Mouse (Mus musculus) thymus, adult 2 months (tissue): ENCODE results near the gene Cs. TPM values are rescaled to one million over a fixed set of nuclear protein-coding genes. Genes with fewer than 3 reads are reported as not detected.
A peak's percentile ranks its signal among the peaks of the same experiment; 100 is the strongest.

ENCODE experiments used
- DNase-seq: peaks from one replicate; pipeline ENCODE4 v3.0.0; 2021
- H3K27ac ChIP-seq: fragments of 200-500 bp; 2 replicates; pipeline ENCODE4 v1.5.1; 2012; ENCODE audit warnings: low read length, control low read depth; ENCODE audit not compliant: control insufficient read depth, insufficient read depth
- H3K27me3 ChIP-seq: fragments of 200-500 bp; 2 replicates; pipeline ENCODE4 v1.6.1; 2012; ENCODE audit warnings: mild to moderate bottlenecking, low read length, moderate library complexity, mixed read lengths; ENCODE audit not compliant: control insufficient read depth, insufficient read depth
- H3K36me3 ChIP-seq: fragments of 200-500 bp; 2 replicates; pipeline ENCODE4 v1.6.1; 2012; ENCODE audit warnings: mild to moderate bottlenecking, low read length, moderate library complexity; ENCODE audit not compliant: control insufficient read depth, insufficient read depth
- H3K4me1 ChIP-seq: fragments of 200-500 bp; replicated peaks from 2 replicates; pipeline ENCODE4 v1.6.1; 2012; ENCODE audit warnings: low read length; ENCODE audit not compliant: control insufficient read depth, insufficient read depth
- H3K4me3 ChIP-seq: fragments of 200-500 bp; 2 replicates; pipeline ENCODE4 v1.5.1; 2012; ENCODE audit warnings: mild to moderate bottlenecking, low read length, control low read depth, moderate library complexity; ENCODE audit not compliant: control insufficient read depth, insufficient read depth
- CTCF ChIP-seq: fragments of 200-500 bp; IDR thresholded peaks from 2 replicates; pipeline ENCODE4 v1.5.1; 2012; ENCODE audit warnings: mild to moderate bottlenecking, control low read depth, low read length, moderate library complexity, borderline replicate concordance; ENCODE audit not compliant: control insufficient read depth, poor library complexity, insufficient read depth; ENCODE audit errors: extremely low read depth
- POLR2A ChIP-seq: fragments of 200-500 bp; IDR thresholded peaks from 2 replicates; pipeline ENCODE4 v1.6.1; 2012; ENCODE audit warnings: mild to moderate bottlenecking, low read length, control low read depth, moderate library complexity; ENCODE audit not compliant: control insufficient read depth, poor library complexity, insufficient read depth; ENCODE audit errors: extremely low read depth
- WGBS: fragments of 180-500 bp; shearing (Covaris S2); methylation state at CpG from one replicate; pipeline ENCODE4 v1.1.7; 2018; 5-methylcytosine and 5-hydroxymethylcytosine counted together
- polyA plus RNA-seq: library from polyadenylated mRNA; depleted of rRNA; stranded (reverse); fragments of >200 nt; gene quantifications from 2 replicates; pipeline ENCODE4 v1.2.3, GENCODE M21; 2012

The Cs gene
- polyA plus RNA-seq, 1 experiment, result 225 TPM

DNA sequence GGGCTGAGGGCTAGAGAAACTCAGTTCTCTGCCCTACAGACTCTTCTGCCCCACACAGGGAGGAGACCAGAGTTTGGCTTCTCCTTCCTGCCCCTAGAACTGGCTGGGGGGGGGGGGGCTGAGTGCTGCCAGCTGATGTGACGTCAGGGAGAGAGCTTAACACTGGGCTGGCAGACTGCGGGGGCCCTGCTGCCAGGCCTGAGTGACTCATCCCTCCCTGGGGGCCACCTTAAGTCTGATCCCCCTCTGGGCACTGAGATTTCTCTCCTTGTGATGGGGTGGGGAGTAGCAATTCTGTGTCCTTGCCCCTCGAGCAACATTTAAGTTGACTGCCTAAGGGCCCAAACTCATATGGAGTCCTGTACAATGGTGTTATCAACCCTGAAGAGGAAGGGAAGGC is 40.9 kb downstream of the Cs start:
- Histone ChIP-seq H3K27ac (no peak overlapping the region), H3K4me3 (peak overlapping the region; percentile 54; the same call in 1 of the 2 replicates), H3K4me1 (peaks cover 16% of the 10 kb centered on the region), H3K27me3 (no peaks in the 10 kb centered on the region), H3K36me3 (peaks cover 21% of the 10 kb centered on the region)
- no peak for TF ChIP-seq CTCF
- no peak for TF ChIP-seq POLR2A
- DNase-seq, result no peak
- 99% methylated on average over 3 of the region's 3 CpGs for WGBS

DNA sequence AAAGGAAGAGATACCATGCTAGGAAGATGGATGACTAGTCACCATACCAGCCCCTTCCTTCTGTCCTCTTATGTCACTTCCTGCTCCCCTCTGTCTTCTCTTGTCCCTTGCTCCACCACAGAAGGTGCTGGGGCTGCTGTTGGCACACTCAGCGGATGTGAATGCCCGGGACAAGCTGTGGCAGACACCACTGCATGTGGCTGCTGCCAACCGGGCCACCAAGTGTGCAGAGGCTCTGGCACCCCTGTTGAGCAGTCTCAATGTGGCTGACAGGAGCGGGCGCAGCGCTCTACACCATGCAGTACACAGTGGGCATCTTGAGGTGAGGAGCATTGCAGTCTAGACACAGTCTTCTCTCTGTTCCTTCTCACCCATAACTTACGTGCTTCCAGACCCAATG is 41.7 kb downstream of the Cs start:
- no peak overlapping the region for H3K4me3 ChIP-seq
- DNase-seq, result no peak
- peaks cover 29% of the 10 kb centered on the region for H3K36me3 ChIP-seq
- WGBS, result 96% methylated on average over 7 of the region's 7 CpGs
- H3K27me3 ChIP-seq, result no peaks in the 10 kb centered on the region
- no peak for TF ChIP-seq POLR2A
- TF ChIP-seq CTCF, result no peak
- peaks cover 16% of the 10 kb centered on the region for H3K4me1 ChIP-seq
- no peak overlapping the region for H3K27ac ChIP-seq

DNA sequence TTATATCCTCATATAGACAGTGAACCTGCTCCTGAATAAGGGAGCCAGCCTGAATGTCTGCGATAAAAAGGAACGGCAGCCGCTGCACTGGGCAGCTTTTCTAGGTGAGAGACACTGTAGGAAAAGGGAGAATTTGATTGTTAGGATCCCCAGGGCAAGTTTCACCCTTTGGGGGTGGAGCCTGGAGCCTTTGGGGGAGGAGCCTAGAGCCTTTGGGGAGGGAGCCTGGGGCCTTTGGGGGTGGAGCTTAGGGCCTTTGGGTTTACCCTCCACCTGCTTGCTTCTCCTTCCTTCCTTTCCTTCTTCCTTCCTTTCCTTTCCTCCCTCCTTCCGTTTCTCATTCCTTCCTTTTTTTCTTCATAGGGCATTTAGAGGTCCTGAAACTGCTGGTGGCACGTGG is 43.0 kb downstream of the Cs start:
- no peak overlapping the region for H3K4me3 ChIP-seq
- peak; percentile 23 for DNase-seq
- H3K27ac ChIP-seq, result no peak overlapping the region
- WGBS, result 87% methylated on average over 5 of the region's 5 CpGs
- H3K27me3 ChIP-seq, result no peaks in the 10 kb centered on the region
- H3K36me3 ChIP-seq, result peaks cover 40% of the 10 kb centered on the region
- TF ChIP-seq POLR2A, result no peak
- no peak for TF ChIP-seq CTCF
- peaks cover 16% of the 10 kb centered on the region for H3K4me1 ChIP-seq

DNA sequence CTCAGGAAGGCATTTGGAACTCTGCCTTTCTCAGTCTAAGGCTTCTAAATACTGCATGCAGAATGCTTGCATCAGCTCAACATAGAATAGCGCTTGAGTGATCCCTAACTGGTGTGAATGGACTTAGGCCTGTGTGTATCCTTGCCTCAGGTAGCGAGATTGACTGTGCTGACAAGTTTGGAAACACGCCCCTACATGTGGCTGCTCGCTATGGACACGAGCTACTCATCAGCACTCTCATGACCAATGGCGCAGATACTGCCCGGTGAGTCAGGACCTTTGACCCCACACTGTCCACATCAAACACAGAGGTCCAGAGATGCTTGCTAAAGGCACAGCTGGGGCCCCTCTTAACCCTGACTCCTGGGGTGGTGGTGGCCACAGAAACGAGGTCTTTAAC is 44.9 kb downstream of the Cs start:
- Histone ChIP-seq H3K27me3 (no peaks in the 10 kb centered on the region), H3K36me3 (peaks cover 53% of the 10 kb centered on the region), H3K4me3 (no peak overlapping the region), H3K4me1 (peaks cover 12% of the 10 kb centered on the region), H3K27ac (no peak overlapping the region)
- TF ChIP-seq CTCF, result no peak
- no peak for TF ChIP-seq POLR2A
- 96% methylated on average over 8 of the region's 8 CpGs for WGBS
- no peak for DNase-seq

DNA sequence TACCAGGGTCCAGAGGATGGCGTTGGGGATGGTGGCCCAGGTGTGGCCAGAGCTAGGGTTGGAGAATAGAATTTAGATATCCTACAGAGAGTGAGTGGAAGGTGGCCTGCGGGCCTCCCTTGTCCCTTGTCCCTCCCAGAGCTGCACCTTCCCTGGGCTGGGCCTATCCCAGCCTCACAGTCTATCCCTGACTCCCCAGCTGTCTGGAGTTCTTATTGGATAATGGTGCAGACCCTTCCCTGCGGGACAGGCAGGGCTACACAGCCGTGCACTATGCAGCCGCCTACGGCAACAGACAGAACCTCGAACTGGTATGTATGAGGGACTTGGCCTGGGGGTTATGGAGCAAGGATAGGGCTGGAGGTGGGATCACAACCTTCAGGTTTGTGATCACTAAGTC is 48.4 kb downstream of the Cs start:
- Histone ChIP-seq H3K4me1 (no peaks in the 10 kb centered on the region), H3K27ac (no peak overlapping the region), H3K36me3 (peaks cover 85% of the 10 kb centered on the region), H3K27me3 (no peaks in the 10 kb centered on the region), H3K4me3 (no peak overlapping the region)
- 98% methylated on average over 7 of the region's 7 CpGs for WGBS
- no peak for DNase-seq
- TF ChIP-seq POLR2A, result no peak
- no peak for TF ChIP-seq CTCF

DNA sequence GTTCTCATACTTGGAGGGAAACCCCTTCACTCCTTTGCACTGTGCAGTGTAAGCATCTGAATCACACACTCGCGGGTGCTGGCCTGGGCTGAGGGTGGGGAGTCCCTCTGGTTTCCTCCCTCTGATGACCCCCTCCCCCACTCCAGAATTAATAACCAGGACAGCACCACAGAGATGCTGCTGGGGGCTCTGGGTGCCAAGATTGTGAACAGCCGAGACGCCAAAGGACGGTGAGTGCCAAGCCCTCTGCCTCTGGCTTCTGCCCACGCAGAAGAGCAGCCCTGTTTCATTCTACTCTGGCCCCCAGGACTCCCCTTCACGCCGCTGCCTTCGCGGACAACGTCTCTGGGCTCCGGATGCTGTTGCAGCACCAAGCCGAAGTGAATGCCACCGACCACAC is 51.4 kb downstream of the Cs start:
- Histone ChIP-seq H3K27me3 (no peaks in the 10 kb centered on the region), H3K4me3 (no peak overlapping the region), H3K27ac (no peak overlapping the region), H3K4me1 (no peaks in the 10 kb centered on the region), H3K36me3 (peaks cover 80% of the 10 kb centered on the region)
- 92% methylated on average over 14 of the region's 14 CpGs for WGBS
- no peak for DNase-seq
- TF ChIP-seq CTCF (no peak), POLR2A (no peak)

DNA sequence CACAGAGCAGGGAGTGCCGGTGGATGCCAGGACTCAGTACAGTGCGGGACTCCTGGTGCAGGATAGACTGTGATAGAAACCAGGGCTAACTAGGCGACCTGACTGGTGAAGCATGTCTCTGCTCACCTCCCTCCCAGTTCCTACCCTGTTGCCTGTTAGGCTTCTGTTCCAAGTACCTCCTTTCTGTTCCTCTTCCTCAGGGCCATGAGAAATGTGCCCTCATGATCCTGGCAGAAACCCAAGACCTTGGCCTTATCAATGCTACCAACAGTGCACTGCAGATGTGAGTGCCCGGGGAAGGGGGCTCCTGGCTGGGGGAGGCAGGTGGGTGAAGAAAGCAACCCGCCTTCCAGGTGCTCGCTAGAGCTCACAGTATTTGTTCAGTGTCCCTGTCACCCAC is 52.0 kb downstream of the Cs start:
- H3K4me3 ChIP-seq, result no peak overlapping the region
- no peaks in the 10 kb centered on the region for H3K4me1 ChIP-seq
- no peak for TF ChIP-seq POLR2A
- no peak for TF ChIP-seq CTCF
- peaks cover 74% of the 10 kb centered on the region for H3K36me3 ChIP-seq
- no peak for DNase-seq
- H3K27ac ChIP-seq, result no peak overlapping the region
- no peaks in the 10 kb centered on the region for H3K27me3 ChIP-seq
- WGBS, result 93% methylated on average over 6 of the region's 6 CpGs

DNA sequence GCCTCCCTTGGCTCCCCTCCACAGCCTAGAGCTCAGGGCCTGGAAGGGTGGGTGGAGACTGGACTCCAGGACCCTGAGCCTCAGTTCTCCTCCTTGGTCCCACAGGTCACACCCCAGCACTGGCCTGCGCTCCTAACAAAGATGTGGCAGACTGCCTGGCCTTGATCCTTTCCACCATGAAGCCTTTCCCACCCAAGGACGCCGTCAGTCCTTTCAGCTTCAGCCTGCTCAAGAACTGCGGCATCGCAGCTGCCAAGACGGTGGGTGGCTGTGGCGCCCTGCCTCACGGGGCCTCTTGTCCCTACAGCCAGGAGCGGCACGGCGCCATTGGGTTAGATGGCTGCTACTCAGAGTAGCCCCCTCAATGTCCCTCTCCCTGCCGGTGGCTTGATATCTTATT is 52.8 kb downstream of the Cs start:
- H3K4me1 ChIP-seq, result no peaks in the 10 kb centered on the region
- no peak overlapping the region for H3K27ac ChIP-seq
- H3K4me3 ChIP-seq, result no peak overlapping the region
- 95% methylated on average over 12 of the region's 12 CpGs for whole genome bisulfite sequencing
- H3K36me3 ChIP-seq, result peaks cover 67% of the 10 kb centered on the region
- no peak for DNase-seq
- TF ChIP-seq CTCF (no peak), POLR2A (no peak)
- H3K27me3 ChIP-seq, result no peaks in the 10 kb centered on the region
